Mouse (Mus musculus): ENCODE measurements around the gene Snrnp200. TPM values are rescaled to one million over a fixed set of nuclear protein-coding genes. Genes with fewer than 3 reads are reported as not detected.
A peak's percentile ranks its signal among the peaks of the same experiment; 100 is the strongest.
"Not testable (repeated sequence)": the region's sequence is repeated elsewhere in the genome, so short reads cannot be mapped to it uniquely, and the experiment has no call there.

Gene Snrnp200
- 10 to 100 TPM; 46.2 to 46.8 TPM for total RNA-seq (2021)
- long read RNA-seq, experiment 1, full-length matches to known transcripts: 36 of 59 reads
- long read RNA-seq, experiment 1, partial matches to known transcripts: 18 of 59 reads
- long read RNA-seq, experiment 1, other reads (novel, unspliced or antisense): 5 of 59 reads
- long read RNA-seq, experiment 2, full-length matches to known transcripts: 31 of 55 reads
- long read RNA-seq, experiment 2, partial matches to known transcripts: 15 of 55 reads
- long read RNA-seq, experiment 2, other reads (novel, unspliced or antisense): 9 of 55 reads

DNA sequence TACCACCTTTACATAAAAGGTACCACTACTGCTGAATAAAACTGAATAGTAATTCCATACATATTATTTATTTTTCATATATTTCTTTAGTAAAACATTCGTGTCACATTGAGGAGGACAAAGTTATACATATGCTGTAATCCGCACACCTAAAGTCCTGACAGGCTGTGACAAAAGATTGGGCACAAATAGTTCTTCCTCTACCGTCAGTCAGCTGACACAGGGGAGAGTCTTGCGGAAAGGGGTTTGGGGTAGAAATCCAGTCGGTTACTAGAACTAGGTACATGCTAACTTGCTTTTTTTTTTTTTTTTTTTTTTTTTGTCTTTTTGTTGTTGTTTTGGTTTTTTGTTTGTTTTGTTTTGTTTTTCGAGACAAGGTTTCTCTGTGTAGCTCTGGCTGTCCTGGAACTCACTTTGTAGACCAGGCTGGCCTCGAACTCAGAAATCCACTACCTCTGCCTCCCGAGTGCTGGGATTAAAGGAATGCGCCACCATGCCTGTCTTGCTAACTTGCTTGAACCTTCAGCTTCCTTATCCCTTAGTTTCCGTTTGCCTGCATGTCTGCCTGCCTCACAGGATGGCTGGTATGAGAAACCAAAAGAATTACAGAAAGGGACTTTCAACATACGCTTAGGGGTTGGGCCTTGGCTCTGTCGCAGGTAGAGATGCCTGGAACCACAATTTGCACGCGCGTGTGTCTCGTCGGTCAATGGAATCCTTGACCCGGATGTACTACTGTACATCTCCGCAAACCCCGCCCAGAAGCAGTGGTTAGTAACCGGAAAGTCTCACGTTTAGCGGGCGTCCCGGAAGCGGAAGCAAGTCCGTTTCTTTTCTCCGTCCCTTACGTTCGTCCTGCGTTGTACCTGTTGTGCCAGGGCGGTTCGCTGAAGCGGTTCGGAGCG, at the start of gene Snrnp200, which contains the start of gene 1810024B03Rik:
TSS of gene Snrnp200 (plus strand) at position 840 of the 905 bp plus-strand sequence.
TSS of gene 1810024B03Rik (minus strand) at position 734 of the 905 bp plus-strand sequence.
- peak within 1 kb of the TSS; percentile 89 for H3K27ac ChIP-seq
- 0 out of 2 replicates have a peak, but pooled peaks have one; percentile 1 for TF ChIP-seq CTCF (IDR thresholded peaks at IDR 0.05)
- peak; percentile 95 for DNase-seq
- H3K4me3 ChIP-seq: peak within 1 kb of the TSS; percentile 83
- intact Hi-C loops (cut with DNase I): loop anchor here (2.0 to 5.0 kb wide), 2 partner anchors 61 to 135 kb away; partner anchors contain the start of gene Blvra

DNA sequence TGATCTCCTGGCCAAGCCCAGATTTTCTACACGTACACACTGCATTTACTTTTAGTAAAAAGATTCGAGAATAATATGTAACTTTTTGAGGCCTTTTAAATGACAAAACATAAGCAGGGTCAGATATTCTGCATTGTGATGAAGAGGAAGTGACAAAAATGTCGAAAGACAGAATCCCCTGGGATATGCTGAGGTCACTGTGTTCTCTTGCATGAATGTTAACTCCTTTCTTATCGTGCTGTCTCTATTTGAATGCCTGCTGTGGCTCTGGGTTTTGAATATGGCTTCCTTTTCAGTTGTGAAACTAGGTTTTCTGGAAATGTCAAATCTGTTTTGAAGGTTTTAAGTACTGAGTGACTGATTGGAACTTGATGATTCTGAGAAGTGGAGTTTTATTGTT, 42.5 kb upstream of the Snrnp200 start:
- DNase-seq: no peak
- TF ChIP-seq CTCF (IDR thresholded peaks at IDR 0.05): no peak
- intact Hi-C loops (cut with DNase I): loop anchor here (2.0 kb wide), 2 partner anchors 37 to 175 kb away; no protein-coding TSS in a partner anchor
- H3K4me3 ChIP-seq: no peak overlapping the region
- H3K27ac ChIP-seq: no peak overlapping the region

DNA sequence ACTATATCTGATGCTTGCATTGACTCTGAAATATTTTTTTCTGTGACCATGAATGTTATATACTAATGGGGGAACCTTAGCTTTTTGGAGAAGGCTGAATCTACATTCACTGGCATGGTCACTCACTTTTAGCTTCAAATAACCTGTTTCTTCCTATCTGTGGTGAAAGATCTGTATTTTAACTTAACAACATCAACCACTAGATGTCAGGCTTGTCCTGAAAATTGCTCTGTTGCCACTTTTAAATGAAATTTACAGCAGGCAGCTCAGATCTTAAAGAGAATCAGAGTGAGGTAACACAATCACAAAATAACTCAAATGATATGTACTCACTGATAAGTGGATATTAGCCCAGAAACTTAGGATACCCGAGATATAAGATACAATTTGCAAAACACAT, 41.9 kb upstream of the Snrnp200 start:
- H3K4me3 ChIP-seq, H3K27ac ChIP-seq, DNase-seq: not testable (repeated sequence)
- peak; percentile 58 for TF ChIP-seq CTCF (IDR thresholded peaks at IDR 0.05)
- intact Hi-C loops (cut with DNase I): loop anchor here (2.0 kb wide), 2 partner anchors 37 to 175 kb away; no protein-coding TSS in a partner anchor

DNA sequence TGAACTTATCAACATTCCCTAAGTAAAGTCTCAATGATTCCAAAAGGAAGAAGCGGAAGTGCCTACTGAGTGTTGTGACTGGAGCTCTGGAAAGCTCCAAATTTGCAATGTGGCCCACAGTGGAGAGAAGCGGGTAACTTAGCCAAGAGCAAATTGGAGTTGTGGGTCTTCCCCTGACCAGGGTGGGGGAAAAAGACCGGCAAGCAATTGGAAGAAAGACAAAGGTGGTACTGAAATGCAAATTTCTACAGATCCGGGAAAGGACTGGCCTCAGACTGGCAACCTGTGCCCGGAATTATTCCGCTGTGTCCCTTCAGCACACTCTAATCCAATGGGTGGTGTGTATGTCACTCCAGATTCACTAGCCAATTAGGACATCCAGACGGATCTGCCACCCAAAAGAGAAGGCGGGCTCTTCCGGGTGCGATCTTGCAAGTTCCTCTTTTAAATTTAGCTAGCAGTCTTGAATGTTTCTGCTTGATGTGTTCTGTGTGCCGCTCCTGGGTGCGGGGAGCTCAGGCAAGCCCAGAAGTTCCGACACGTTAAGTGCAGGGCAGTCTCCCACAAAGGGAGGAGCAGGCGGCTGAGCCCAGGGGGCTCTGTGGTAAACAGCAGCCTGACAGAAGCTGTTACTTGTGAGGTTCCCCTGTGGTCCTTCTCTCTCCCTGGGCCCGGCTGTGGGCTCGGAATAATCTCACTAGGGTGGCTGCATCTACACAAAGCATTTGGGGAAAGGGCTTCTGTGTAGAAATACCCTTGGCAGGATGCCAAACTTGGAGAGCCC, 25.4 kb upstream of the Snrnp200 start:
- peak overlapping the region; percentile 93 for H3K27ac ChIP-seq
- intact Hi-C loops (cut with DNase I): no loop called here

DNA sequence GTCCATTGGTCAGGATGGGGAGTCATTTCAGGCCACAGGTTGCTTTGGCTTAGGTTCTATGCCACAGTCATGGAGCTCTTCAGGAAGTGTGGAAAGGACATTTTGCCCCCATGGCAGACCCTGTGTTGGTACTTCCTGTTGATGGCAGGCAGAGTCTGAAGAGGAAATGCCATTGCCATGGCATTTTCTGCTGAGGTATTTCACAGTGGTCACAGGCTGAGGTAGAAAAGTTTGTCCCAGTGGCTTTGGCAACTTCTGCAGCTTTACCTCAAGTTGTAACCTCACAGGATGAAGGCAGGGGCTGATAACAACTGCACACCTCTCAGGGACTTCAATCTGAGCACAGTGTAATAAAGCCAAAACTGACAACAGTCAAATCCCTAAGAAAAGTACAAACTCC, 18.6 kb upstream of the Snrnp200 start:
- Histone ChIP-seq H3K27ac (no peak overlapping the region), H3K4me3 (no peak overlapping the region)
- intact Hi-C loops (cut with DNase I): no loop called here
- no peak for TF ChIP-seq CTCF (IDR thresholded peaks at IDR 0.05)
- no peak for DNase-seq

More for the DNA sequence above, 25.4 kb upstream of the Snrnp200 start:
- DNase-seq: peak; percentile 83
- no peak for TF ChIP-seq CTCF (IDR thresholded peaks at IDR 0.05)
- peak overlapping the region; percentile 74 for H3K4me3 ChIP-seq

DNA sequence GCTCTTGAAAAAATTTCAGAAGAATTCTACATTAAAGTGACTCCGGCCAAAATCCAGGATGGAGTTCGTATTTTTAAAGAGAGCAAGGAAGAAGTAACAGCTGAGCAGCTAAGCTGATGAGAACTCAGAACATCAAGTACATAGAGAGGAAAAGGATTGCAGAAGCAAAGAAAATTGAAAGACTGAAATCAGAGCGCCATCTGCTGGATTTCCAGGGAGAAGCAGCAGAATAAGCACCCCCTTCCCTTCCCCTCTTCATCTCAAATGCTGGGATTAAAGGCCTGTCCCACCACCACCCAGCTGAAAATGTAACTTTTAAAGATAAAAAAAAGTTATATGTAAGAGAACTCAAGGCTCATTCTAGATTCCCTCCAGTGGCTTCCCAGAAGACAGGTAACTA, 3.3 kb upstream of the Snrnp200 start:
- DNase-seq: peak; percentile 51
- no peak overlapping the region for H3K4me3 ChIP-seq
- TF ChIP-seq CTCF (IDR thresholded peaks at IDR 0.05): peak; percentile 93
- intact Hi-C loops (cut with DNase I): loop anchor here (5.0 kb wide), 1 partner anchor 133 kb away; the partner anchor contains the start of gene Blvra
- H3K27ac ChIP-seq: no peak overlapping the region

DNA sequence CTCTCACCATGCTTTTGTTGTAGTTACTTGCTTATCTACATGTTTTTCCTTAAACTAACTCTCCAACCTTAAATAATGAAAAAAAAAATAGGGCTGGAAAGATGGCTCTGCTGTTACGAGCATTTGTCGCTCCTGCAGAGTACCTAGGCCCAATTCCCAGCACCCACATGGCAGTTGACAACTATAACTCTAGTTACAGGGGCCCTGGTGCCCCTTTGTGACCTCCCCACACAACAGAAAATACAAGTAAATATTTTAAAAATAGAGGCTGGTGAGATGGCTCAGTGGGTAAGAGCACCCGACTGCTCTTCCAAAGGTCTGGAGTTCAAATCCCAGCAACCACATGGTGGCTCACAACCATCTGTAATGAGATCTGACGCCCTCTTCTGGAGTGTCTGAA, 2.2 kb upstream of the Snrnp200 start:
- not testable (repeated sequence) for DNase-seq, H3K4me3 ChIP-seq, H3K27ac ChIP-seq
- intact Hi-C loops (cut with DNase I): loop anchor here (5.0 kb wide), 1 partner anchor 134 kb away; the partner anchor contains the start of gene Blvra

DNA sequence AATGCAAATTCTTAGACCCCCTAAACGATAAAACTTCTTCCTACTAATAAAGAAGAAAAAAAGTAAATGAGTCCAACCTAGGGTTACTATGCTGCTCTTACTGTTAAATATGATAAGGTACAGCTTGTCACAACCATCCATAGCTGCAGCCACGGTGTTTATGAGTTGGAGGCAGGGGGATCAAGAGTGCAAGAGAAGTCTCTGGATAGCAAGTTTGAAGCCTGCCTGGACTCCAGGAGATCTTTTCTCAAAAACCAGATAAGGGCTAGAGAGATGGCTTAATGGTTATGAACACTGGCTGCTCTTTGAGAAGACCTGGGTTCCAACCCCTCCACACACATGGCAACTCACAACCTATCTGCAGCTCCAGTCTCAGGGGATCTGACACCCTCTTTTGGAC, 1.3 kb upstream of the Snrnp200 start:
- no peak overlapping the region for H3K27ac ChIP-seq
- TF ChIP-seq CTCF (IDR thresholded peaks at IDR 0.05): no peak
- intact Hi-C loops (cut with DNase I): loop anchor here (5.0 kb wide), 1 partner anchor 135 kb away; the partner anchor contains the start of gene Blvra
- no peak for DNase-seq
- H3K4me3 ChIP-seq: no peak overlapping the region

DNA sequence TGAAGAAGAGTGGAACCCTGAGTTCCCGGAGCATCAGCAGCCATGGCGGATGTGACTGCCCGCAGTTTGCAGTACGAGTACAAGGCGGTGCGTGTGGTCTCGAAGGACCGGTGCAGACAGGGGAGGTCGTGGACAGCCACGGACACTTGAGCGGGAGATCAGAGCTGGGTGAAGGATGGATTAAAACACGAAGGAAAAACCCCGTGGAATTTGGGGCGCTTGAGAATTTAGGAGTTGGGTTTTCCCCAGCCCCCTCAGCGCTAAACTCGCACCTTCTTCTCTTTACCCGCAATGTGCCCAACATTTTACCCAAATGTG, 225 bp downstream of the Snrnp200 start:
- intact Hi-C loops (cut with DNase I): loop anchor here (2.0 to 5.0 kb wide), 2 partner anchors 60 to 136 kb away; partner anchors contain the start of gene Blvra
- Histone ChIP-seq H3K4me3 (peak overlapping the region; percentile 83), H3K27ac (peak overlapping the region; percentile 89)
- no peak for TF ChIP-seq CTCF (IDR thresholded peaks at IDR 0.05)
- DNase-seq: no peak

DNA sequence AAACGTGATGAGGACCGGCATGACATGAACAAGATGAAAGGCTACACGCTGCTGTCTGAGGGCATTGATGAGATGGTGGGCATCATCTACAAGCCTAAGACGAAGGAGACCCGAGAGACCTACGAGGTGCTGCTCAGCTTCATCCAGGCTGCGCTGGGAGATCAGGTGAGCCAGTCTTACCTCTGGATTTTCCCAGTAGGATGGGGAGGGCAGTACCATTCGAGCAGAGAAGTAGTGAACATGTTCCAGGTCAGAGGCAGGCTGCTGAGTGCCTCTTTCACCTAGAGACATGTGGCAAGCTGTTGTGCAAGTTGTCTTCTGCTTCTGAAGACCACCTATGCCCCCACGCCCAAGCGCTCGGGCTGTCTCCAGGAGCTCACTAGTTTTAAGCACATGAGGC, 2.5 kb downstream of the Snrnp200 start:
- no peak for DNase-seq
- Histone ChIP-seq H3K4me3 (no peak overlapping the region), H3K27ac (no peak overlapping the region)
- intact Hi-C loops (cut with DNase I): no loop called here
- TF ChIP-seq CTCF (IDR thresholded peaks at IDR 0.05): no peak

DNA sequence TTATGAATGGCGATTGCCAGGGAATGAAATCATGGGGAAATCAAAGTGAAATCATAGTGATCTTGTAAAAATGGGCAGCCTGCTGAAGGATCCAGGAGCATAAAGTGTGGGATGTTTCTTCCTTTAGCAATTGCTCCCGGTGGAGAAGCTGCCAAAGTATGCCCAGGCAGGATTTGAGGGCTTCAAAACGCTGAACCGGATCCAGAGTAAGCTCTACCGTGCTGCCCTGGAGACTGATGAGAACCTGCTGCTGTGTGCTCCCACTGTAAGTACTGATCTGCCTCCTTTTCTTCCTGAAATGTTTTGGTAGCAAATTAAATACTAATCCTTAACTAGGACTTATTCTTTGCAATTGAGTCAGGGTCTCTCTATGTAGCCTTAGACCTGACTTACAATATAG, 9.6 kb downstream of the Snrnp200 start:
- intact Hi-C loops (cut with DNase I): no loop called here
- Histone ChIP-seq H3K4me3 (no peak overlapping the region), H3K27ac (no peak overlapping the region)
- no peak for DNase-seq
- TF ChIP-seq CTCF (IDR thresholded peaks at IDR 0.05): no peak

DNA sequence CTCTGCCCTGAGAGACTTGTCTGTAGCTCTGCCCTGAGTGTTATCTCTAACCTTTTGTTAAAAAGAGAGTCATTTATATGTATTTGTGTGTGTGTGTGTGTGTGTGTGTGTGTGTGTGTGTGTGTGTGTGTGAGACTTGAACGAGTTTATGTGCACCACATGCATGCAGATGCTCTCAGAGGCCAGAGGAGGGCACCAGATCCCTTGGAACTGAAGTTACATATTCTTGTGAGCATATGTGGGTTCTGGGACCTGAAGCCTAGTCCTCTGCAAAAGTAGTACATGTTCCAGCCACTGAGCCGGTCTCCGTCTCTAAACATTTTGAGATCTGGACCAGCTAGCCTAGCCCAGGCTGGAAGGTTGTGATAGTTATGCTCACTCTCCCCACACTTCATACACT, 17.1 kb downstream of the Snrnp200 start:
- no peak for TF ChIP-seq CTCF (IDR thresholded peaks at IDR 0.05)
- Histone ChIP-seq H3K27ac (no peak overlapping the region), H3K4me3 (no peak overlapping the region)
- DNase-seq: no peak
- intact Hi-C loops (cut with DNase I): loop anchor here (10.0 kb wide), 1 partner anchor 490 kb away; no protein-coding TSS in a partner anchor
